Mouse (Mus musculus): ENCODE results near the gene Mrps6.
A peak's percentile ranks its signal among the peaks of the same experiment; 100 is the strongest.
"Not testable (repeated sequence)": the region's sequence is repeated elsewhere in the genome, so short reads cannot be mapped to it uniquely, and the experiment has no call there.

Gene Mrps6

DNA sequence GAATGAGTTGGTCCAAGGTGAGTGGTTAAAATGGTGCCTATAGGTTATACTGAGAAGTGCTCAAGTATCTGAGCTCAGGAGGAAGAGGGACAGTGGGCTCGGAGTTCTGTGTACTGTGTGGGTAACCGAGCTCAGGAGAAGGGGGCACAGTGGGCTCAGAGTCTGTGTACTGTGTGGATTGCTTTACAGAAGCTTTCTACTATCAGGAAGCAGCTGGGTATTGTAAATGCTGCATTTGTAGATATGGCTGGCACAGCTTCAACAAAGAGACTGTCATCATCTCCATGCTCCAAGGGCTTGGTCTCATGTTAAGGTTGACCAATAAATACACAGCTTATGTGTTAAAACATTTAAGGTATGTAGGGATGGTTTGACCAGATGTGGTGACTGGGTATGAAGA is 6.7 kb downstream of the Mrps6 start:
- DNase-seq, result no peak

DNA sequence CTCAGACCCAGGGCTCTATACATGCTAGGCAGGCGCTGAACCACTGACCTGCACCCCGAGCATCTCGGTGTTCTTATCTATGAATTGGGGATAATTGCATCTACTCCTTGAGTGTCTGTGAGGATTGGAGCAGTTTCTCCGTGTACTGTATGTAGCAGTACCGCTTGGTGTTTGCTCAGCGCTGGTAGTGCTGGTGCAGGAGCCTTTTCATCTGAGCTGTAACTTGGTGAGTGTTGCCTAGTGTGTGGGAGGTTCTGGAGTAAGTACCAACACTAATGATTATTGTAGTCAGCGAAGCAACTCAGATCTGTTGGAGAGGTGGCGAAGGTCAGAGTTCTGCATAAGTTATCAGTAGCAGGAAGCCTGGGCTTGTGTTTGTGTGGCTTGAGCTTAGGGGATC is 12.3 kb downstream of the Mrps6 start:
- no peak for DNase-seq

DNA sequence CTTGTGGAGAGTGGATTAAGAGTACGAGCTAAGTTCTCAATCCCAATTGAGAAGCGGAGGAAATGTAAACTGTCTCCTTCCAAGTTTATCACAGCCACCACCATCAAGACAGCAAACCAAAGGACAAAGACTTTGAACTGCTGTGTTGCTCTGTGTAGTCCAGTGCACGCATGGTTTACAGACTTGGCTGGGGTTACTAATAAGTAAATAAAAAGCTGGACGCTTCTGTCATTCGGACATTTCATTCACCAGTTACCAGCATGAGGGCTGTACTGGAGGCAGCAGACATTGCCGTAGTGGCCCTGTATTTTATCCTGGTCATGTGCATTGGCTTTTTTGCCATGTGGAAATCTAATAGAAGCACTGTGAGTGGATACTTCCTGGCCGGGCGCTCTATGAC is 18.7 kb downstream of the Mrps6 start:
- DNase-seq, result no peak

- DNase-seq, result no peak
Observed at GRCm38 (mm10) chr16:92083771-92084453, 25.8 kb downstream of the Mrps6 start.

DNA sequence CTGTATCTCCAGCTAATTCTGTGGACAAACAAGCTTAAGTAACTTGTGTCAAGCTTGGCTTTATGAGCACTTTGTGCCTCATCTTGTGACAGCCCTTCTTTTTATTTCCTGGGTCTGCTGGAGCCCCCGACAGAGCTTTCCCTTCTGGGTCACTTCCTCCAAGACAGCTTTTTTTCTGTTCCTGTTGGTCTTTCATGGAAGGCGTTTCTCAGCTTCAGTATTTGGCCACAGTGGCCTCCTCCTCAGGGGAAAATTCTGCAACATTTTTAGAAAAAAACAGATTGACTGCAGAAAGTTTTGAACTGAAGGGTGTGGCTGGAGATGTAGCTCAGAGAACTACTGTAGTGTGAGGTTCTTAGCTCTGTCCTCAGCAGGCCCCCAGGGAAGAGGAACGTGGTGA is 31.2 kb downstream of the Mrps6 start:
- no peak for DNase-seq

- DNase-seq, result no peak
Observed at GRCm38 (mm10) chr16:92091876-92092275, 33.8 kb downstream of the Mrps6 start.

DNA sequence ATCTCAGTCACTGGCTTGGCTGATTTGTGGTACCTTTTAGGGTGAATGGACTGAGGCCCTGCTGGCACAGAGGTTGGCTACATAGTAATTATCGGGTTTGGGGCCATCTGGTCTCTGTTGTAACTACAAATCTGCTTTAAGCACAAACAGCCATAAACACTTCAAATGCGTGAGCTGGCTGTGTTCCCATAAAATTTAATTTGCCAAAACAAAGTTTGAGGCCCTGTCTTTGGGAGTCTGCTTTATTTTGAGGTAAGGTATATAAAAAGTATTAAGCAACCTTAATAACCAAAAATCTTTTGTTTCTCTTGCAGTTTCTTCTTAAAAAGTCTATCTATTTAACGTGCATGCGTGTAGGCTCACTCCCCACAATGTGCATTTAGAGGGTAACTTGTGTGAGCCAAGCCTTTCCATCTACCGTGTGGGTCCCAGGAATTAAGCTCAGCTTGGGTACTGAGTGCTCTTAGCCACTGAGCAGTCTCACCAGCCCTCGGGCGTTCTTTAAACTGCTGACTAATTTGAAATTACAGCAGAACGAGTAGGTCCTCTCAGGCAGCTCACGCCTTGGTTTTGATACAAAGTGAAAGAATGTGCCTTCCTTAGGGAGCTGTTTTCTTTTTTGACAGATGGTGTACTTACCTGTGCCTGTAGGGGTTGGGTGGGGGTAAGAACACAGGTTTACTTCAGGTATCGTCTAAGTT is 40.4 kb downstream of the Mrps6 start:
- no peak for DNase-seq

- DNase-seq, result no peak
Observed at GRCm38 (mm10) chr16:92099598-92099997, 41.5 kb downstream of the Mrps6 start.

GRCm38 (mm10) chr16:92100111-92100510 is 42.0 kb downstream of the Mrps6 start:
- DNase-seq, result no peak

- no peak for DNase-seq
Observed at GRCm38 (mm10) chr16:92102115-92102514, 44.0 kb downstream of the Mrps6 start.

DNA sequence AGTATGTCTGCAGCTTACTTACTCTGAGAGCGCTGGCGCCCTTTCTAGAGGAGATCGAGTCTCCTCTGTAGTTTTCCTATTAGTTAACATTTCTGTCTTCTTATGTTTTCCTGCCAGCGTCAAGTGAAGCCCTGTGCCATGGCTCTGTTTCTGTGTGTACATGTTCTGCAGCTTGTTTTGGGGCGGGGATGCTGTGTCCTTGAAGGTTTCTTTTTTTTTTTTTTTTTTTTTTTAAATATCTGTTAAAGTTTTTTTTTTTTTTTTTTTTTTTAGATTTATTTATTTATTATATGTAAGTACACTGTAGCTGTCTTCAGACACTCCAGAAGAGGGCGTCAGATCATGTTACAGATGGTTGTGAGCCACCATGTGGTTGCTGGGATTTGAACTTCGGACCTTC is 44.9 kb downstream of the Mrps6 start:
- not testable (repeated sequence) for DNase-seq

DNA sequence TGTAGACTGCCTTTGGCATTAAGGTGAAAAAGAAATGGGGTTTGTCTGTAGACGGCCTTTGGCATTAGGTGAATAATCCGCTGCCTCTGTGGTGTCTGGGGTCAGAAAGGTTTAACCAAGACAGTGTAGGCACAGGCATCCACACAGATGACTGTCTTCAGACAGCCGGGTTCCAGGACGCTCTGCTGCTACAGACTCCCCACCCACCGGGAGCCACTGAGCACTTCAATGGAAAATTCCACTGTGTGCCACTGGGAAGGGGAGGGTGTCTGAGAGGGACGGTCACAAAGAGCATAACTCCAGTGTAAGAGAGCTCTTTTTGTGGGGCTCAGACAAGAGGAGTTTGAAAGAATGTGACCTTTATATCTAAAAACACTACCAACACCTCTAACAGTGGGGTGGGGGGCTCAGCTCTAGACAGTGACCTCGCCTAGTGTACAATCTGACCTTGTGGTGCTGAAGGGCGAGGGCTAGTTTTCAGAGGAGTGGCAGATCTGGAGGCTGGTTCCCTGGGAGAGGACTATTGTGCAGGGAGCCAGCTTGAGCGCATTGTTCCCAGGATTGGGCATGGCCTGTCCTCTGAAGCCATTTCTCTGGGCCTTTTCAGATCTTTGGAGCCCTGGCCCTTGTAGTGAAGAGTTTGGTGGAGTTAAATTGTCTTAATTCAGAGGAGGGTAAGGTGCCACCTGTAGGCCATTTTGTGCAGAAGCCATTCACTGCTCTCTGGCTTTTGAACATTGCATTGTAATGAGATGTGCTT is 45.7 kb downstream of the Mrps6 start:
- no peak for DNase-seq

DNA sequence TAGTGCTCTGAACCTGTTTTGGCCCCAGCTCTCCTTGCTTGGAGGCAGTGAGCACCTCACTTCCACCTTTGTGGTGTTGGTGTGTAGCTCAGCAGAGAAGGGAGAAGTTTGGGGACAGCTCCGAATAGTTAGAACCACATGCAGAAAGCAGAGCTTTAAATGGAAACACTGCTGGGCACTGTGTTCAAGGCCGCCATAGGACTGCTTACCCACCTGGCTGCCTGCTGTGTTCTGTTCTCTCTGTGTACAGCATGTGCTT is 46.2 kb downstream of the Mrps6 start:
- no peak for DNase-seq

DNA sequence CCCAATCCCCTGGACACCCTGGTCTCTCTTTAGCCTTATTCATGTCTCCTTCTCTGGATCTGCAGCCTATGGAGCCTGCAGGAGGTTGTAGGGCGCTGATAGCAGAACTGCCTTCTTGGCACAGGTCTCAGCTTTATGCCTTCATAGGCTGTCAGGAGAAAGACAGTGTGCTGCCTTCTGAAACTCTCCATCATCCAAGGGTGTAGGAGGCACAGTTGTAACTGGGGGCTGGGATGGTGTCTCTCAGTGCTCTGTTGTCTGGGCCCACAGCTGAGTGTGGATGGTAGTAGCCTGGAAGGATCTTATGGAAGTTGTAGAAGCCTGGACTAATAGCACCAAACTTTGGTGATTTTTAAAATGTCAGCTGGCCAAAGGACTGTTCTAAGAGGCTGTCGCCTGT is 46.9 kb downstream of the Mrps6 start:
- DNase-seq, result no peak

- no peak for DNase-seq
Observed at GRCm38 (mm10) chr16:92105631-92106030, 47.6 kb downstream of the Mrps6 start.

- no peak for DNase-seq
Observed at GRCm38 (mm10) chr16:92107346-92107745, 49.3 kb downstream of the Mrps6 start.

DNA sequence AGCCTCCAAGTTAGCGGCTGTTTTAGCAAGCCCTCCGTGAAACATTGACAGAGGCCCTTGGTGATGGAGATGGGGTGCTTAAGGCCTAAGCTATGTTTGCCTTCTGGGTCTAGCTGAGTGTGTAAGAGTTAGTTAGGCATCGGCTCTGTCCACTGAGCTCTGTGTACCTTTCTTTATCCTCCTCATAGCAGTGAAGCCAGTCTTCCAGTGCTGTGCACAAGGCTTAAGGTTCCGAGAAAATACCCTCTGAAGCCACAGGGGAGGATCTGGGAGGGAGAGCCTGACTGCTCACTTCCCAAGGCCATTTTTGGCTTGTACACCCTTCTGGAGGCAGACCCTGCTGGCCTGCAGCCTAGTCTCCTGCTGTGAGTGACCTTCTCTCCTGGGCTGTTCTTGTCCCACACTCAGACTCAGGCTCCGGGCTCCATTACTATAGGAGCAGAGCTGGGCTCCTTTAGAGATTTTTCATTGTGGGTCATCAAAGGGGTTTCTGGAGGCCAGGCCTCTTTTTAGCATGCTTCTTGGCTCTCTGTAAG is 56.7 kb downstream of the Mrps6 start:
- no peak for DNase-seq

DNA sequence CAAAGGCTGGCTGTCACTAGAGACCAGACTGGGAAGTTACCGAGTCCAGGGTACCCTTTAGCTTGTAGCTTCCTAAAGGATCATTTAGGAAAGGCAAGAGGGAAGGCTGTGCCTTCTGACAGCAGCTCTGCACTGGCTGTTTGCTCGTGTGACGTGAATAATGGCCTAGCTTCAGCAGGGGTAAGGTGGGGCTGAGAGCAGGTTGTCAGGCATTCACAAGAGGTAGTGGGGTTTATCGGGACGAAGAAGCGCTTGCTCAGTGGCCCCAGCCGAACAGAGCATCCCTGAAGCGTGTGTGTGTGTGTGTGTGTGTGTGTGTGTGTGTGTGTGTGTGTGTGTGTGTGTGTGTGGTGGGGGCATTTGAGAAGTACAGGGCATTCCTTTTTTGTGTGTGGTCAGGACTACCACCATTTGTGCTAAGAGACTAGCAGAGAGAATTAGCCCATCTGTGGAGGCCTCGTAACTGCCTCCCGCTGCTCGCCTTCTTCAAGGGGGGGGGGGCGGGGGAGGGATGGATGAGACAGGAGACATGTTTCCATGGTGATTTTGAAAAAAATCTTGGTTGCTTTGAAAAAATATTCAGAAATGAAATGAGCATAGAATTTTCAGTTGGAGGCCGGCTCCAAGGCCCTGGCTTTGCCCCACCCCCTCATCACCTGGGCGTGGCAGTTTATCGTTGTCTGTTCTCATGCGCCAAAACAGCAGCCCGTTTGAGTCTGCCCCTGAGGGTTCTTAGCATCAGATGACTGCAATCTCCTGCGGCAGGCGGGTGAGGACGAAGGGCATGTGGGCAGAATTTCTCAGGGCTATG is 57.7 kb downstream of the Mrps6 start:
- DNase-seq, result peak; percentile 63

DNA sequence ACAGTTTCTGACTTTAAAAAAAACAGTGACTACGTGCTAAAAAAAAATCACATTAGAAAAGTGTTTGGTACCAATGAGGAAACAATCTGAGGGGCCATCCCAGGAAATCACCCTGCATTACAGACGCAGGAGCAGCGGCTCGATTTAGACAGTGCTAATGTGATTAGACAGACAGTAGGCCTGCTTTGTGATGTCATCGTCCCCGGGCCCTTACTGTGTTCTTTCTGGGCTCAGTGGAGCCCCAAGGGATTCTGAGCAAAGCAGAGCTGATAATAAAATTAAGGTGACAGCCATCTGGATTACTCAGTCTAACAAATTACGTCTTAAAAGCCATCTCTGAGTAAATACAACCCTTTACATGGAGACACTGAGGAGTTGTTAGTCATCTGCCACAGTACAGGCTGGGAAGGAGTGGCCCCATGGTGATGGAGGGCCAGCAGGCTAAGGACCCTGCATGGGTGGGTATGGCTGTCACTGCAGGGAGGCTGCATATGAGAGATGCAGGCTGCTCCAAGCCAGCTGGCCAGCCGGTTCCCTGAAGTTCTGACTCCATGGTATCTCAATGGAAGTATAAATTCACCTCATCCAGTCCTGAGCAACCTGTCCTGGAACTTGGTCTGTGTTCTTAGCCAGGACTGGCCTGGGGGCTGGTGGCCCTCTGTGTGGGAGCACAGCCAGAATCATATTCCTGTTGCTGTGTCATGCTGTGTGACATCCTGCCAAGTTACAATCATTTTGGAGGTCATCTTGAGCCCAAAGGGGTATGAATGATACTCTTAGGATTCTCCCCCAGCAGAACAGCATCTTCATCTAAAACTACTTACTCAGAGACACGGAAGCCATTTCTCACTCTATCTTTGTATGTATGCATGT is 59.5 kb downstream of the Mrps6 start:
- no peak for DNase-seq

GRCm38 (mm10) chr16:92119013-92119515 is 61.0 kb downstream of the Mrps6 start:
- no peak for DNase-seq

DNA sequence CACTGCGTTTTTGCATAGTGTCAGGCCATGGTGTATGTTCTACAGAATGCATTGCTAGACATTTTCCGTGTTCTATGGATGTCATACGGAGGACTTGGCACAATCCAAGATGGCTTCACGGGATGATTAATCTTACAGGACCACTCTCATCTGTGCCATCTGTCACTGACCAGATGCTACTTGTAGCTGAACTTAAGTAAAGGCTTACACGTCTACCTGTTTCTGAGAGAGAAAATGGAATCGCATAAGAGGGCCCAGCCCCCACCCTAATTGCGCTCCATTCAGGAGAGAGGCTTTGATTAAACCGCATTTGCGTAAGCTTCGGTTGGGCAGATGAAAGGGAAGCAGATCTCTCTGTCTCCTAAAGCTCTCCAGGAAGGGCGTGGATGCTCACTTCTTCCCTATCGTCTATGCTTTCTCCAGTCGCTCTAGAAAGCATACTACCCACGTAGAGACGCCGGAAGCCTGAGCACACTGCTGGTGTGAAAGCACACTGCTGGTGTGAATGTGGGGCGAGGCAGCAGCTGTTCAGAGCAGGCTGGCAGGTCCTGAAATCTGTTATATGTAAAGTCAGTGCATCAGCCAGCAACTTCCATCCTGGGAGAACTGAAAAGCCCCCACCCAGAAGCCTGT is 62.9 kb downstream of the Mrps6 start:
- DNase-seq, result no peak
